Mouse (Mus musculus): ENCODE measurements around the gene Dop1a.

The Dop1a gene

GRCm38 (mm10) chr9:86499083-86499482 lies 32.1 kb downstream of the Dop1a start:
- no peak for DNase-seq (ENCODE audit: extremely low spot score)

GRCm38 (mm10) chr9:86507437-86507836 lies 40.5 kb downstream of the Dop1a start:
- DNase-seq (ENCODE audit: extremely low spot score): no peak

DNA sequence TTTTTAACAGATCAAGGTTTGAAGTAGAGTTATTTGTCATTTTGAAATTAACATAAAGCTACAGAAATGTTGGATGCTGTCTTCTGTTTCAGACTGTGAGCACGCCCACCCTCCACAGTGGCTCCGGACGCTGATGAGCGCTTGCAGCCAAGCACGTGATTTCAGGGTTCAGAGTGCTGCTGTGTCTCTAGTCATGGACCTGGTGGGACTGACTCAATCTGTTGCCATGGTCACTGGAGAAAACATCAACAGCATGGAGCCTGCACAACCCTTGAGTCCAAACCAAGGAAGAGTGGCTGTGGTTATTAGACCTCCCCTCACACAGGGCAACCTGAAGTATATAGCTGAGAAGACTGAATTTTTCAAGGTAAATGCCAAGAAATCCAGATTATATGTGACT lies 46.8 kb downstream of the Dop1a start:
- no peak for DNase-seq (ENCODE audit: extremely low spot score)

DNA sequence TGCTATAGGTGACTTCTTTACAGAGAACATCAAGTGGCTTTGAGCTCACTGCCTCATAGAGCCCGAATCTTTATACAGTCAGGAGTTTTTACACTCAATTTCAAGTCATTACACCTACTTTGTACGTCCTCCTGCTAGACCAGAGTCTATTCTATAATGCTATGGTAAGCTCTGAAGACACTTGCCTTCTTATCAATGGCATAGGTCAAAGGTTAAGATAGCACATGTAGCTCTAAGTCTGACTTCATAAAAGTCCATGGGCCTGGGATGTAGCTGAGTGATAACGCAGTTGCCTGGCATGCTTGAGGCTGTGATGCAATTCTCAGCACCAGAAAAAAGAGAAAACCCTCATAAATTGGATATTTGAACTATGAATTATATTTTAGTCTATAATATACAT lies 47.4 kb downstream of the Dop1a start:
- no peak for DNase-seq (ENCODE audit: extremely low spot score)

- no peak for DNase-seq (ENCODE audit: extremely low spot score)
These were observed 47.8 kb downstream of the Dop1a start for GRCm38 (mm10) chr9:86514798-86515197.

DNA sequence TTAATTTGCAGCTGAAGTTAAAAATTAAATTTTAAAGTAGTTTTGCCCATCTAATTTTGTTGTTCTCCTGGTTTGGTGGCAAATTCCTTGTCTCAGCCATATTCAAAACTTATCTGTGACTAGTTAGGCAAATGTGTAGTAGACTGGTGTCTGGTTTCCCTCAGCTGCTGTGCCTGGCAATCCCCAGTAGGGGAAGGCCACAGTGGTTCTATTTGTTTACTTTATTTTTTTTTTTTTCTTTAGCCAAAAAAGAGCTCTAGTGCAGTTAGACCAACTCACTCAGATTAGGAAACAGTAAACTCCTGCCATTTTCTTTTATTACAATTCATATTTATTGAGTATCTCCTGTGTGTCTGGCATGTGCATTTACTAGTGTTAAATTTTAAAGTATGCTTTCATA lies 55.4 kb downstream of the Dop1a start:
- no peak for DNase-seq (ENCODE audit: extremely low spot score)

- no peak for DNase-seq (ENCODE audit: extremely low spot score)
These were observed 58.6 kb downstream of the Dop1a start for GRCm38 (mm10) chr9:86525600-86525999.

DNA sequence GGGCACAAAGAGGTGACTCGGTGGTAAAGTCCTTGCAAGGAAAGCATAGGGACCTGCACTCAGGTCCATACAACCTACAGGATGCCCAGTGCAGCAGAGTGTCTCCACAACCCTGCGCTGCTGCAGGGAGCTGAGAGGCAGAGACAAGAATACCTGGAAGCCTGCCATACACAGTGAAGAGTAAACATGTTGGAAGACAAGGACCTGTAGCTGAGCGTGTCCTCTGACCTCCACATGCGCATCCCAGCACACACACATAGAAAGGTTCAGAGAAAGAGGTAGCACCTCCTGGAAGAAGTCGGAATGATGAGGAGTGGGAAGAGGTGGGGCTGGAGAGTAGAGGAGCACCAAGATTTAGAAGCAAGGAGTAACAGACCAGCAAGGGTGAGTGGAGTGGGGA lies 67.1 kb downstream of the Dop1a start:
- no peak for DNase-seq (ENCODE audit: extremely low spot score)

- DNase-seq (ENCODE audit: extremely low spot score): no peak
These were observed 76.5 kb downstream of the Dop1a start for GRCm38 (mm10) chr9:86543451-86543850.

DNA sequence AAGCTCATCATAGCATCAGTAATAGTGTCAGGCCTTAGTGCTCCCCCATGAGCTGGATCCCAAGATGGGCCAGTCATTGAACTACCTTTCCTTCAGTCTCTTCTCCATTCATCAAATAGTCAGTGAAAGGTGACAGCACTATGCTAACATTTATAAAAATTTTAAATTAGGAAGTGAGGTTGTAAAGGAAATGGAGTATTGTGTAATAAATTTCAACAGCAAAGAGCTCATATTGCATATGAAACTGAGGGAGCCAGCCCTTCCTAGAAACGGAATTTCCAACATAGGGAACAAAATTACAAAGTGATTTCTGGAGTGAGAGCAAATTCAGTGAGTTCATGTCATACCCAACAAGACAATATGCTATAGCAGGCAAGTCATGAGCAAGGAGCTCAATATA lies 77.6 kb downstream of the Dop1a start:
- no peak for DNase-seq (ENCODE audit: extremely low spot score)

GRCm38 (mm10) chr9:86549637-86550162 lies 82.7 kb downstream of the Dop1a start:
- no peak for DNase-seq (ENCODE audit: extremely low spot score)

DNA sequence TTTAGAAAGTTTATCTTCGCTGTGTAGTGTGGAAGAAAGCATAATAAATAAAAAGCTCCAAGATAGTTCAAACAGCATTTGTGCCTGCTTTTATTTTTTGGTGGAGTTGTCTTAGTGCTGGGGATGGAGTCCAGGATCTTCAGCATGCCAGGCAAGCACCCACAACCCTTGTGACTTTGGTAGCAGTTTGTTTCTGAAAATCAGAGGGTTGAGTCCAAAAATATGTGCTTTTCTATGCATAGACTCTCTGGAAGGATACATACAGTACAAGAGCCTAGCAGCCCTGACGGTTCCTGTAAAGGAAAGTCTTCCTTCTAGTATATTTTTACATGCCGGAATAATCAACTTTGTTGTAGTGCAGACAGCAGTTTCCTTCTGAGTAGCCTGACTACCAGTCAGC lies 83.8 kb downstream of the Dop1a start:
- no peak for DNase-seq (ENCODE audit: extremely low spot score)

DNA sequence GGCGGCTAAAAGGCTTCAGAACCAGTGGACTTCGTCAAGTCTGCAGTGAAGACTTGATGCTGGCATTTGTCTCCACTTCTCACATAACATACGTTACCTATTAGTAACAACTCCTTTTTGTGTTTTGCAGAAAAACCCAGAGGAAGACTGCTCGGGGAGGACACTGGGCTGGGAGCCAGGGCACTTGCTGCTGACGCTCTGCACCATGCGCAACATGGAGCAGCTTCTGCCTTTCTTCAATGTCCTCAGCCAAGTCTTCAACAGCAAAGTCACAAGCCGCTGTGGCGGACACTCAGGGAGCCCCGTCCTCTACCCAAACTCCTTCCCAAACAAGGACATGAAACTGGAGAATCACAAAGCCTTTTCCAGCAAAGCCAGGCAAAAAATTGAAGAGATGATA lies 86.9 kb downstream of the Dop1a start:
- no peak for DNase-seq (ENCODE audit: extremely low spot score)

GRCm38 (mm10) chr9:86554641-86555040 lies 87.7 kb downstream of the Dop1a start:
- DNase-seq (ENCODE audit: extremely low spot score): no peak

GRCm38 (mm10) chr9:86560543-86560942 lies 93.6 kb downstream of the Dop1a start:
- DNase-seq (ENCODE audit: extremely low spot score): no peak

DNA sequence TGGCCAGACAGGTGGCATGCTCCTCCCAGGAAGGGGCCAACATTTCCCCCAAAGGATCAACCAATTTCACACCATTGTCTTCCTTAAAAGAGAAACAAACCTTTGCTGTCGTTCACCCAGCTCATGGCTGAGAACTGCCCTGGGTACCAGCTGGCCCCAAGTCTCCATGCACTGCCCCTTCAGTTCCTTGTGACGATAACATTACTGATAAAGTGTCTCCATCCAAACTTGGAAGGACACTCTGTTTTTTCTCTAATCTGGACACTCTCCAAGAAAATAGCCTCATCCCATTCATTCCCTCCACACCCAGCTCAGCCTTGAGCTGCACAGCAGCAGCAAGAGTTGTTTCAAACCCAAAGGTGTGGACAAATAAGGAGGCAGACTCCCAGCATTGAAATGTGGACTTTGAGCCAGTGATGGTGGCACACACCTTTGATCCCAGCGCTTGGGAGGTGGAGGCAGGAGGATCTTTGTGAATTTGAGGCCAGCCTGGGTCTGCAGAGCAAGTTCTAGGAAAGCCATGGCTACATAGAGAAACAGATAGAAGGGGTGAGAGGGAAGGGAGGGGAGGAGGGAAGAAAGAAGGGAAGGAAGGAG lies 102.5 kb downstream of the Dop1a start:
- DNase-seq (ENCODE audit: extremely low spot score): no peak

DNA sequence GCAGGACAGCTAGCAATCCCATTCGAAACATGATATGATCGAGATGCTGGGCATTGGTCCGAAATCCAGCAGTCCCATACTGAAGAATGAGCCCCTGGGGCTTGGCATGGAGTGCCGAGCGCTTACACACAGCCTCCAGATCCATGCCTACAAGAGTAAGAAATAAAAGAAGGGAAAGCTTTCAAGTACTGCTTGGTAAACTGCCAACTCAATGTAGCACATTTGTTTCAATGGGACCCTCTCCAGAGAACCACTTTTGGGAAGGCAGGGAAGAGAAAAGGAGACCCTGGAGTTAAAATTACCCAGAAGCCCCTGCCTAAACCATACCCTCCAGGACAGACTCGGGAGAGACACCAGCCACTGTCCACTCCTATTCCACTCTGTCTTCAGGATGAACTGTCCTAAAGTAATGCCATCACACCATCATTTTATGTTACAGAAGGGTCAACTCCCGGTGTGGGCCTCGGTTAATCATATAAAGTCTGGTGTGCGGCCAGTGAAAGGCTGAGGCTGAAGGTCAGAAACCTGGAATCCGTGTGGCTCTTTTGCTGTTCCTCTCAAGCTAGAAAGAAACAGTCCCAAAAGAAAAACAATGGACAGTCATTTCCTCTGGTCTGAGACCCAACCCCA lies 103.4 kb downstream of the Dop1a start:
- DNase-seq (ENCODE audit: extremely low spot score): no peak

DNA sequence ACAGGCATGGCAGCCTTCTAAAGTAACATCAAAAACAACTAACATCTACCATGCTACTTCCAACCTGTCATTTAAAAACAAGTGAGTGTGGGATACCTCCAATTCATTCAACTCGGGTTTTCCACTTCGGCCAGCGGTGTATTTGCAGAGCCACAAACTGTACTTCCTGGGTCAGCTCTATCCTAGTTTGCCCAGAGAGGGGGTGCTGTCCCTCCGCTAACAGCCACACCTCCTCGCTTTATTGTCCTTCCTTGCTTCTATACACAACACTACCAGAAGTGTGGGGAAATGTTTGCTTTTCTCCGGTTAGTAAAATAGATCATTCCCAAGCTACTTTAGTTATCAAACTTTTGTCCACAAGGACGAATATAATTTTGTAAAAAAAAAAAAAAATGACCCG lies 104.0 kb downstream of the Dop1a start:
- DNase-seq (ENCODE audit: extremely low spot score): peak; percentile 8

- DNase-seq (ENCODE audit: extremely low spot score): peak; percentile 96
These were observed 104.7 kb downstream of the Dop1a start, which contains the start of the genes Pgm3 and Rwdd2a for GRCm38 (mm10) chr9:86571540-86572135. Pgm3 (minus strand) TSS chr9:86571842. Rwdd2a (plus strand) TSS chr9:86571991.

GRCm38 (mm10) chr9:86572196-86572595 lies 105.2 kb downstream of the Dop1a start:
- DNase-seq (ENCODE audit: extremely low spot score): no peak

DNA sequence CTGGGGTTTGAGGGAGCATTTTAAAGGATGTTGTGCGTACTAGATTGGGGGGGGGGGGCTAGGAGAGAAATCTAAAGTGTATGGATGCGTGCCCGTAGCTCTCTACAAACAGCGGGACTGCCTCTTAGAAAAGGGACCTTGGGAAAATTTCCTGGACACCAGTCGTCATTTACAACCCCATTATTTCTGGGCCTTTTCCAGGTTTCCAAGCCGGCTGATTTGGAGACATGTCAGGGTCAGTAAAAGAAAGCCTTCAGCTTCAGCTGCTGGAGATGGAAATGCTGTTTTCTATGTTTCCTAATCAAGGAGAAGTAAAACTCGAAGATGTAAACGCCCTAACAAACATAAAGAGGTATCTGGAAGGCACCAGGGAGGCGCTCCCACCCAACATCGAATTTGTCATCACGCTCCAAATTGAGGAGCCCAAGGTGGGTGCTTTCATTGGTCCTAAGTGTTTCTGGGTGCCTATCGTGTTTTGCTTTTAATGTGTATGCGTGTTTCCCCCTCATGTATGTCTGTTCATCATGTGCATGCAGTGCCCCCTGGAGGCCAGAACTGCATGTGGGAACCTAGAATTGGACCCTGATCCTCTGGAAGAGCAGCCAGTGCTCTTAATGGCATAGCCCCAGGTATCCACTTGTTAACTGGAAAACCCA lies 105.8 kb downstream of the Dop1a start:
- peak; percentile 77 for DNase-seq (ENCODE audit: extremely low spot score)

DNA sequence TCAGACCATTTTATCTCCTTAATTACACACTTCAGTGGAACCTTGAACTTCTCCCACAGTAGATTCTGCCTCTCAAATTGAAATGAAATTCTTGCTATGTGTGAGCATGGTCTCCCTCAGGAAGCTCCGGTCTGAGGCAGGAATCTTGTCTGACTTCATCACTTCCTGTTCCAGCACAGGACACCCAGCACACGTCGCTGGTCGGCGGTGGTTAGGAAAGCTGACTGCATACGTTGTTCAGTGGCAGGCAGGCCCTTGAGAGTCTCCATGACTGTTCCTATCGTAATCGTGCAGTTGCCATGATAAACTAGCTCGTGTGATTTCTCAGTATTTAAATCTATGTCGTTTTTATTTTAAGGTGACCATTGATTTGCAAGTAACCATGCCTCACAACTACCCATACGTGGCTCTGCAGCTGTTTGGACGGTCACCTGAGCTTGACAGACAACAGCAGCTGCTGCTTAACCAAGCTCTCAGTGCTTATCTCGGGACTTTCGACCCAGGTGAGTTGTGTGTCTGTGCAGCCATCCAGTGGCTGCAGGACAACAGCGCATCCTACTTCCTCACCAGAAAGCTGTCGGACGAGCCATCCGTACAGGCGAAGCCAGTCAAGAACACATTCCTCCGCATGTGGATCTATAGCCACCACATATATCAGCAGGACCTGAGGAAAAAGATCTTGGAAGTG lies 106.8 kb downstream of the Dop1a start:
- DNase-seq (ENCODE audit: extremely low spot score): no peak

Measured in embryo, embryonic 9.5 days (tissue).